Mouse (Mus musculus) macrophage (primary cell): ENCODE data around the gene Phf24. TPM values are rescaled to one million over a fixed set of nuclear protein-coding genes. Genes with fewer than 3 reads are reported as not detected.

Experiments
- H3K27ac ChIP-seq: fragments of 350-480 bp; formaldehyde crosslinking; 2 replicates; pipeline ENCODE4 v1.9.0; 2021
- H3K36me3 ChIP-seq: fragments of 350-480 bp; formaldehyde crosslinking; 2 replicates; pipeline ENCODE4 v1.9.0; 2021; ENCODE audit errors: inconsistent target
- H3K4me3 ChIP-seq: fragments of 350-480 bp; formaldehyde crosslinking; 2 replicates; pipeline ENCODE4 v1.9.0; 2021; ENCODE audit errors: inconsistent target
- H3K79me2 ChIP-seq: fragments of 350-480 bp; formaldehyde crosslinking; 2 replicates; pipeline ENCODE4 v1.9.0; 2021; ENCODE audit errors: inconsistent target
- WGBS: methylation state at CpG from one replicate; pipeline ENCODE4 v1.1.7; 2026; ENCODE audit warnings: inconsistent platforms; ENCODE audit not compliant: missing documents; 5-methylcytosine and 5-hydroxymethylcytosine counted together
- polyA plus RNA-seq: library from polyadenylated mRNA; stranded (reverse); fragments of 250-400 nt; gene quantifications from 3 replicates; pipeline ENCODE4 v1.2.4, GENCODE M21; 2018; ENCODE audit warnings: inconsistent platforms

Gene Phf24
- polyA plus RNA-seq, 1 experiment from 2014 or later, result not detected

DNA sequence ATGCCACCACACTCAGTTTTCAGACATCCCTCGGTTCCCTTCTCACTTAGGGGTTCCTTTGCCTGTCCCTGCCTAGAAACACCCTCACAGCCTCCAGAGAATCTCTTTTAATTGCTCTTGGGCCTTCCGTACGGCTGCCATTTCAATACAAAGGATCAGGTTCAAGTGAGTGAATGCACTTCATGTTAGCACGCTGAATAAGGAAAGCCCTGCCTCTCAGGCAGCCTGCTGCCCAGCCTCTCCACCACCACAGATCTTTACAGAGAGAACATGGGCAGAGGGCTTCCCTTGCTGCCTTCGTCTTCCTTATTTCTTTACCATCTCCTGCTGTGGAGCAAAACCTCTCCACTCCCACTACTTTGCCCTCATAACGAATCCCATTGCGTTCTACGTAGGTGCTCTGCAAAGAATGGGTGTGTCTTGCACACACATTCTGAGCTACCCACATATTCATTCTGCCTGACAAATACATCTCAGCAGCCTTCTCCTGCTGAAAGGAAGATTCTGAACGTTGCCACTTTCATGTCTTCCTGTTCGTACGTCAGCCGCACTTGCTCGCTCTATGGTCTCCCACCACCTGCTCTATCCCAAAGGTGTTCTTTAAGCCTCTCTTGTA is 7.7 kb downstream of the Phf24 start:
- WGBS, result 89% methylated on average over 13 of the region's 13 CpGs
- no peaks in the 10 kb centered on the region for H3K36me3 ChIP-seq
- no peaks in the 10 kb centered on the region for H3K79me2 ChIP-seq
- no peak overlapping the region for H3K27ac ChIP-seq
- H3K4me3 ChIP-seq, result no peak overlapping the region

DNA sequence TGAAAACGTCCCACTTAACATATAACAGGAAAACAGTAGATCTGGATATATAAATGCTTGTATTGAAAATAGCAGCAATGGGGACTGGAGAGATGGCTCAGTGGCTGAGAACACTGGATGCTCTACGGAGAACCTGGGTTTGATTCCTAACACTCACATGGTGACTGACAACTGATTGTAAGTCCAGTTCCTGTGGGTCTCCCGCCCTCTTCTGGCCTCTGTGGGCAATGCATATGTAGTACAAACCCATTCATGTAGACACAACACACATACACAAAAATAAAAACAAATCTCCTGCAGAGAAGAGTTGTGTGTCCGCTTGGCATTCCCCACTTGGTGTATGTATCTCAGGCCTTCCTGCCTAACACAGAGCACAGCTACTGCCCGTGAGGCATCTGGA is 11.7 kb downstream of the Phf24 start:
- Histone ChIP-seq H3K36me3 (no peaks in the 10 kb centered on the region), H3K79me2 (no peaks in the 10 kb centered on the region), H3K27ac (no peak overlapping the region), H3K4me3 (no peak overlapping the region)
- 80% methylated on average over 5 of the region's 5 CpGs for WGBS

GRCm38 (mm10) chr4:42928952-42929351 is 12.5 kb downstream of the Phf24 start:
- H3K36me3 ChIP-seq, result no peaks in the 10 kb centered on the region
- WGBS, result 96% methylated on average over 9 of the region's 9 CpGs
- no peak overlapping the region for H3K4me3 ChIP-seq
- no peaks in the 10 kb centered on the region for H3K79me2 ChIP-seq
- H3K27ac ChIP-seq, result no peak overlapping the region

DNA sequence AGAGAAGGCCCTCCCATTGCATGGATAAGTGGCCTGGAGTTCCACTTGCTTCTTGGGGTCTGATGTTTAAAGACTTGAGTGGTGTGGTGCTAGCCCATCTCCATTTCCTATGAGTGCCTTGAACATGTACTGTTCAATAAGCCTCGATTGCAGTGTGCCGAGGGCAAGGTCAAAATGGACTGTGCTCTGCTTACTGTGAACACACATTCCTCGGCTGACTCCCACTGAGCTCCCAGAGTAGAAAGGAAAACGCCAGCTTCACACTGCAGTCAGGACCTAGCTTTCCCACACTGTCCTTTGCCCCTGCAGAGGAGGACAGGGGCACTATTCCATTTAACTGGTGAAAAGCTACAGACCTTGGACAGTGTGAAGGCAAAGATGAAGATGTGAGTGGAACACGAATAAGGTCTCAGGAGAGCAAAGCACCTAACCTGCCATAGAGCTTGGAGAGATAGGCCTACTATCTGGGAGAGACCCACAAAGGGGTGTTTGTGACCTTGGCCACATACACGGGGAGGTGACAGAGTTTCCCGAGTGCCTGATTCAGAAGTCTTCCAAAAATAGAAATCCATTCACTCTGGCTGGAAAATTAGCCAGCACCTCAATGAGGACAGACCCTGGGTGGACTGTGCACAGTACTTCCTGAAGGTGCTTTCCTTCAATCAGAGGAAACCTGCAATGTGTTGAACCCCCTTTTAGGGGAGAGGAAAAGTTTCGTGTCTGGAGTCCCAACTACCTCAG is 15.9 kb downstream of the Phf24 start:
- Histone ChIP-seq H3K36me3 (no peaks in the 10 kb centered on the region), H3K79me2 (no peaks in the 10 kb centered on the region), H3K4me3 (no peak overlapping the region), H3K27ac (no peak overlapping the region)
- 89% methylated on average over 8 of the region's 8 CpGs for WGBS

DNA sequence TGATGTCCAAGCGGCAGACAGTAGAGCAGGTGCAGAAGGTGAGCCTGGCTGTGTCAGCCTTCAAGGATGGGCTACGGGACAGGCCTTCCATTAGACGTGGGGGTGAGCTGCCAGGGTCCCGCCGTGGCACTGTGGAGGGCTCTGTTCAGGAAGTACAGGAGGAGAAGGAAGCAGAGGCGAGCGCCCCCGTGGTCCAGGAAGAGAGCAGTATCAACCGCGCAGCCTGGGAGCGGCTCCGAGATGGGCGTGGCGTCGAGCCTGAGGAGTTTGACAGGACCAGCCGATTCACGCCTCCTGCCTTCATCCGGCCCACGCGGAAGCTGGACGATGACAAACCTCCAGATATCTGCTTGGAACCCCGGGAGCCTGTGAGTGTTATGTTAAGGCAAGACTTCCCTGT is 17.2 kb downstream of the Phf24 start:
- Histone ChIP-seq H3K36me3 (no peaks in the 10 kb centered on the region), H3K27ac (no peak overlapping the region), H3K4me3 (no peak overlapping the region), H3K79me2 (no peaks in the 10 kb centered on the region)
- WGBS, result 6% methylated on average over 21 of the region's 22 CpGs

GRCm38 (mm10) chr4:42941396-42941795 is 24.9 kb downstream of the Phf24 start:
- Histone ChIP-seq H3K79me2 (no peaks in the 10 kb centered on the region), H3K27ac (no peak overlapping the region), H3K4me3 (no peak overlapping the region), H3K36me3 (no peaks in the 10 kb centered on the region)
- WGBS, result 78% methylated on average over 7 of the region's 7 CpGs

DNA sequence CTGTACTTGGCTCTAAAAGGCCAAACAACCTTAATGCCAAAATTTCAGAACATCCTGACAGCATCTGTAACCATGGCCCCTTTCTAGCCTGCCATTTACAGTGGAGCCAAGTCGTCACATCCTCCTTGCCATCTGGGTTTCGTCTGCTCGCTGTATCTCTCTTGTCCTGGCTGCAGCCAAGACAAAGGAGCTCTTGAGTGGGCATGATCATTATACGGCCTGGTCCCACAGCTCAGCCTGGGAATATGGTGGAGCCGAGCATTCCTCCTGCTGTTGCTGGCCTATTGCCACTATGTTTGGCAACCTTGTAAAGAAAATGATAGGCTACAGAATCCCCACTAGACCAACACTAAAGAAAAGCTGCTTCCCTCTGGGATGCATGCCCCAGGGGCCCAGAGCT is 26.9 kb downstream of the Phf24 start:
- H3K79me2 ChIP-seq, result no peaks in the 10 kb centered on the region
- H3K36me3 ChIP-seq, result no peaks in the 10 kb centered on the region
- no peak overlapping the region for H3K27ac ChIP-seq
- no peak overlapping the region for H3K4me3 ChIP-seq
- WGBS, result 89% methylated on average over 5 of the region's 5 CpGs

- 95% methylated on average over 9 of the region's 9 CpGs for WGBS
These were observed 27.7 kb downstream of the Phf24 start for GRCm38 (mm10) chr4:42944185-42944584.

DNA sequence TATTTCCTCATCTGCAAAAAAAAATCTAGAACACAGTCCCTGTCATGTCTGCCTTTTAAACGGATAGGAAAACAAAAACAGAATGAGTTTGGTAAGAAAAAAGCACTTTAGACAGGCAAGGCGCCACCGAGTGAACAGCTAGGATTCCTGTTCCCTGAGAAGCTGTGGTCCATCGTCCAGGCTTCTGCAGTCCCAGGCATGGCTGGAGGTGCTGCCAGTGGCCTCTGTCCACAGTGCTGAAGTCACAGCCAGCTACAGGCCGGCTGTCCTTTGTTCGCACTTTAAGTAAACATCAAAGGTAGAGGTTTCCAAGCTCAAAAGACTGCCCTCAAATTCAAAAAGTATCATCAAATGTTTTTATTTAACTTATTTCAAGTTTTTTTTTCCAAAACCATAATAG is 28.6 kb downstream of the Phf24 start:
- H3K27ac ChIP-seq, result no peak overlapping the region
- no peaks in the 10 kb centered on the region for H3K36me3 ChIP-seq
- WGBS, result 29% methylated on average over 6 of the region's 6 CpGs
- H3K79me2 ChIP-seq, result no peaks in the 10 kb centered on the region
- H3K4me3 ChIP-seq, result no peak overlapping the region

More at GRCm38 (mm10) chr4:42944185-42944584, 27.7 kb downstream of the Phf24 start:
- no peak overlapping the region for H3K27ac ChIP-seq
- H3K4me3 ChIP-seq, result no peak overlapping the region
- no peaks in the 10 kb centered on the region for H3K79me2 ChIP-seq
- H3K36me3 ChIP-seq, result no peaks in the 10 kb centered on the region

DNA sequence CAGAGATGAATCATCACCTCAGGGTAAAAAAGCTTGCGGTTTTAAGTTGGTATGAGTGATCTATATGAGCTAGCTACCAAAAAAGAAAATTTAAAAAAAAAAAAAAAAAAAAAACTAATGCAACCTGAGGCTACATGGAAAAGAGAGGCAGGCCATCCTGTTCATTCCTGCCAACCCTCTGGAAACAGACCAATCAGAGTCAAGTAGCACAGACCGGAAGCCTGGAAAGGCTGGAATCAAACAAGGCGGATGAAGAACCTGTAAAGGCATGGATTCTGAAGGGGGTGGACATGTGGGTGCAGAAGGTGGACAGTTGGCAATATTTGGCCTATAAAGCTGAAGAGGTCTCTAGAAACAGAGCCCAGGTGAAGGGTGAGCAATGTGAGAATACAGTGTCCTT is 29.0 kb downstream of the Phf24 start:
- Histone ChIP-seq H3K79me2 (no peaks in the 10 kb centered on the region), H3K27ac (no peak overlapping the region), H3K36me3 (no peaks in the 10 kb centered on the region), H3K4me3 (no peak overlapping the region)
- 88% methylated on average over 3 of the region's 3 CpGs for WGBS

DNA sequence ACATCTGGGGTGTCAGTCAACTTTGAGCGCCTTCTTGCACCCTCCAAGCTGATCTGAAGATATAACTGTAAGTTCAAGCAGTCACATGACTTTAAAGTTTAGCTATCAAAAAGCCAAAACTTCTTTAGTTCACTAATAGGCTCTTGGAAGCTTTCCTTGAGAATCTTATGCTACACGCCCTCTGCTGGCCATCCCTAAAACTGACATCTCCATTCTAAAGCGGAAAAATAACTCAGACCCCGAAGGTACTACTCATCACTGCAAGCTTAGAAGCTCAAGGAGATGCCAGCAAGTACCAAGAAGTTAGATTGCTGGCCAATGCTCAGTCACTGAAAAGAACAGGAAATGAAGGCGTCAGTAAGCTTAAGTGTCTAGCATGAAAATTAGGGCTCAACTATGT is 29.5 kb downstream of the Phf24 start:
- Histone ChIP-seq H3K36me3 (no peaks in the 10 kb centered on the region), H3K27ac (no peak overlapping the region), H3K79me2 (no peaks in the 10 kb centered on the region), H3K4me3 (no peak overlapping the region)
- 5% methylated on average over 5 of the region's 5 CpGs for WGBS

- Histone ChIP-seq H3K4me3 (no peak overlapping the region), H3K79me2 (no peaks in the 10 kb centered on the region), H3K36me3 (no peaks in the 10 kb centered on the region), H3K27ac (no peak overlapping the region)
- WGBS, result 50% methylated on average over 10 of the region's 10 CpGs
These were observed 30.4 kb downstream of the Phf24 start for GRCm38 (mm10) chr4:42946733-42947290.

DNA sequence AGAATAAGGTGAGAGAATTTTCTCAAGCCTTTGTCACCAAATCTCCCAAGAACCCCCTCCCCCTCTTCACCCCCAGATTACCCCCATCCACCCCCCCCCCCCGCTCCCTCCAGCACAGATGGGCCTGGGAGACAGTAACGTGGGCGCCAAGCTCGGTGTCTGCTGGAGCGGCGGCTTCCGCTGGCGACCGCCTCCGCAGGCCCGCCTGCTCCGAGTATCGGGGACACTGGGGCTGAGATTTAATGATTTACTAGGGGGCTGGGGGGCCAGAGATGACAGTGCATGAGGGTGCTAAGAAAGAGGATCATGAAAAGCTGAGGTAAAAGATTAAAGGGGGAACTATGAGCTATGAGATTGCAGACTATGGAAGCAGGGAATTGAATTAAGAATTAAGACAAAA is 32.1 kb downstream of the Phf24 start:
- H3K79me2 ChIP-seq, result no peaks in the 10 kb centered on the region
- H3K27ac ChIP-seq, result no peak overlapping the region
- no peaks in the 10 kb centered on the region for H3K36me3 ChIP-seq
- WGBS, result 70% methylated on average over 12 of the region's 13 CpGs
- no peak overlapping the region for H3K4me3 ChIP-seq

GRCm38 (mm10) chr4:42949051-42949675 is 32.7 kb downstream of the Phf24 start:
- WGBS, result 10% methylated on average over 14 of the region's 14 CpGs
- H3K4me3 ChIP-seq, result peak overlapping the region; percentile 12; the same call in 1 of the 2 replicates
- no peaks in the 10 kb centered on the region for H3K36me3 ChIP-seq
- H3K27ac ChIP-seq, result no peak overlapping the region
- no peaks in the 10 kb centered on the region for H3K79me2 ChIP-seq

- peak within 1 kb of the TSS; percentile 63 for H3K27ac ChIP-seq
- peak within 1 kb of the TSS; percentile 32 for H3K4me3 ChIP-seq
- H3K36me3 ChIP-seq, result no peaks in the 10 kb centered on the region
- H3K79me2 ChIP-seq, result no peaks in the 10 kb centered on the region
- under 1% methylated on average over 34 of the region's 39 CpGs for WGBS
These were observed 33.2 kb downstream of the Phf24 start, which contains the start of gene Dnajb5 for GRCm38 (mm10) chr4:42949676-42950051. TSS of gene Dnajb5 (plus strand) at chr4:42949814.
